Mouse (Mus musculus) ES-E14 (cell line): ENCODE results near the gene Pla2g6.

Source experiments
- CHD2 ChIP-seq: IDR thresholded peaks from 2 replicates; pipeline ENCODE4 v1.6.1; 2014; ENCODE audit warnings: mild to moderate bottlenecking, low read depth, low read length, inconsistent platforms
- HCFC1 ChIP-seq: IDR thresholded peaks from 2 replicates; pipeline ENCODE4 v1.6.1; 2012; ENCODE audit warnings: low read length, inconsistent platforms, borderline replicate concordance; ENCODE audit not compliant: insufficient read depth
- MAFK ChIP-seq: IDR thresholded peaks from 2 replicates; pipeline ENCODE4 v1.6.1; 2014; ENCODE audit warnings: mild to moderate bottlenecking, low read depth, low read length, inconsistent platforms; ENCODE audit not compliant: insufficient read depth
- ZC3H11A ChIP-seq: IDR thresholded peaks from 2 replicates; pipeline ENCODE4 v1.6.1; 2012; ENCODE audit warnings: low read depth, mild to moderate bottlenecking, inconsistent platforms, low read length, borderline replicate concordance

GRCm38 (mm10) chr15:79290340-79290739 is 37.9 kb downstream of the Pla2g6 start:
- TF ChIP-seq CHD2 = no peak
- TF ChIP-seq MAFK = no peak
- TF ChIP-seq ZC3H11A = no peak
- no peak for TF ChIP-seq HCFC1
